Mouse (Mus musculus): ENCODE data around the gene Lpp. TPM values are rescaled to one million over a fixed set of nuclear protein-coding genes. Genes with fewer than 3 reads are reported as not detected.

Lpp gene
- polyA plus RNA-seq, 1 experiment from 2014 or later: 10.7 TPM

- no peak overlapping the region for H3K9ac ChIP-seq (replicated peaks)
- no peak overlapping the region for H3K4me3 ChIP-seq (ENCODE audit: low read depth, low read length)
- no peak overlapping the region for H3K27ac ChIP-seq (ENCODE audit: low read depth)
- no peaks in the 10 kb centered on the region for H3K4me1 ChIP-seq (ENCODE audit: insufficient read depth)
- DNase-seq (no peak), ATAC-seq (no peak)
- H3K27me3 ChIP-seq (ENCODE audit: insufficient read depth, low read length): no peaks in the 10 kb centered on the region
- no peak for TF ChIP-seq EP300 (IDR thresholded peaks at IDR 0.05; ENCODE audit: low read depth)
- TF ChIP-seq CTCF (IDR thresholded peaks at IDR 0.05; ENCODE audit: low read depth): no peak
- no peaks in the 10 kb centered on the region for H3K9me3 ChIP-seq (ENCODE audit: low read length)
- WGBS (ENCODE audit: insufficient replicate concordance): 85% methylated on average over 11 of the region's 11 CpGs
- H3K36me3 ChIP-seq (replicated peaks; ENCODE audit: insufficient read depth, low read length): no peaks in the 10 kb centered on the region
- no peak overlapping the region for H3K4me2 ChIP-seq (ENCODE audit: low read depth, low read length)
These were observed 597.0 kb downstream of the Lpp start for GRCm38 (mm10) chr16:24990331-24990730.

- Histone ChIP-seq H3K4me2 (ENCODE audit: low read depth, low read length) (no peak overlapping the region), H3K27me3 (ENCODE audit: insufficient read depth, low read length) (no peaks in the 10 kb centered on the region), H3K4me1 (ENCODE audit: insufficient read depth) (no peaks in the 10 kb centered on the region), H3K36me3 (replicated peaks; ENCODE audit: insufficient read depth, low read length) (no peaks in the 10 kb centered on the region), H3K27ac (ENCODE audit: low read depth) (no peak overlapping the region), H3K9me3 (ENCODE audit: low read length) (no peaks in the 10 kb centered on the region), H3K4me3 (ENCODE audit: low read depth, low read length) (no peak overlapping the region), H3K9ac (replicated peaks) (no peak overlapping the region)
- TF ChIP-seq CTCF (IDR thresholded peaks at IDR 0.05; ENCODE audit: low read depth) (no peak), EP300 (IDR thresholded peaks at IDR 0.05; ENCODE audit: low read depth) (no peak)
- WGBS (ENCODE audit: insufficient replicate concordance): 84% methylated on average over 10 of the region's 10 CpGs
- no peak for DNase-seq
- ATAC-seq: no peak
These were observed 597.8 kb downstream of the Lpp start for GRCm38 (mm10) chr16:24991059-24991541.

GRCm38 (mm10) chr16:24991995-24992394 is 598.7 kb downstream of the Lpp start:
- no peak for ATAC-seq
- 58% methylated on average over 3 of the region's 3 CpGs for WGBS (ENCODE audit: insufficient replicate concordance)
- no peak overlapping the region for H3K27ac ChIP-seq (ENCODE audit: low read depth)

GRCm38 (mm10) chr16:24992494-24992893 is 599.2 kb downstream of the Lpp start:
- Histone ChIP-seq H3K27ac (ENCODE audit: low read depth) (no peak overlapping the region), H3K36me3 (replicated peaks; ENCODE audit: insufficient read depth, low read length) (no peaks in the 10 kb centered on the region), H3K27me3 (ENCODE audit: insufficient read depth, low read length) (no peaks in the 10 kb centered on the region), H3K4me3 (ENCODE audit: low read depth, low read length) (no peak overlapping the region), H3K4me2 (ENCODE audit: low read depth, low read length) (no peak overlapping the region), H3K9me3 (ENCODE audit: low read length) (no peaks in the 10 kb centered on the region), H3K4me1 (ENCODE audit: insufficient read depth) (no peaks in the 10 kb centered on the region), H3K9ac (replicated peaks) (no peak overlapping the region)
- ATAC-seq (no peak), DNase-seq (no peak)
- WGBS (ENCODE audit: insufficient replicate concordance): 92% methylated on average over 11 of the region's 11 CpGs
- TF ChIP-seq CTCF (IDR thresholded peaks at IDR 0.05; ENCODE audit: low read depth) (no peak), EP300 (IDR thresholded peaks at IDR 0.05; ENCODE audit: low read depth) (no peak)

More at GRCm38 (mm10) chr16:24991995-24992394, 598.7 kb downstream of the Lpp start:
- H3K4me3 ChIP-seq (ENCODE audit: low read depth, low read length): no peak overlapping the region
- no peaks in the 10 kb centered on the region for H3K27me3 ChIP-seq (ENCODE audit: insufficient read depth, low read length)
- H3K9ac ChIP-seq (replicated peaks): no peak overlapping the region
- no peak for DNase-seq
- H3K9me3 ChIP-seq (ENCODE audit: low read length): no peaks in the 10 kb centered on the region
- H3K36me3 ChIP-seq (replicated peaks; ENCODE audit: insufficient read depth, low read length): no peaks in the 10 kb centered on the region
- H3K4me2 ChIP-seq (ENCODE audit: low read depth, low read length): no peak overlapping the region
- TF ChIP-seq EP300 (IDR thresholded peaks at IDR 0.05; ENCODE audit: low read depth): no peak
- TF ChIP-seq CTCF (IDR thresholded peaks at IDR 0.05; ENCODE audit: low read depth): no peak
- no peaks in the 10 kb centered on the region for H3K4me1 ChIP-seq (ENCODE audit: insufficient read depth)

GRCm38 (mm10) chr16:25010980-25011877 is 617.9 kb downstream of the Lpp start:
- Histone ChIP-seq H3K4me2 (ENCODE audit: low read depth, low read length) (no peak overlapping the region), H3K27me3 (ENCODE audit: insufficient read depth, low read length) (no peaks in the 10 kb centered on the region)
- 48% methylated on average over 5 of the region's 5 CpGs for WGBS (ENCODE audit: insufficient replicate concordance)

GRCm38 (mm10) chr16:25012938-25013337 is 619.6 kb downstream of the Lpp start:
- no peaks in the 10 kb centered on the region for H3K9me3 ChIP-seq (ENCODE audit: low read length)
- H3K4me2 ChIP-seq (ENCODE audit: low read depth, low read length): no peak overlapping the region
- no peak overlapping the region for H3K27ac ChIP-seq (ENCODE audit: low read depth)
- no peaks in the 10 kb centered on the region for H3K27me3 ChIP-seq (ENCODE audit: insufficient read depth, low read length)
- peaks cover 2% of the 10 kb centered on the region; the same call in 1 of the 2 replicates for H3K4me1 ChIP-seq (ENCODE audit: insufficient read depth)
- WGBS (ENCODE audit: insufficient replicate concordance): 80% methylated on average over 3 of the region's 3 CpGs
- DNase-seq (no peak), ATAC-seq (no peak)
- TF ChIP-seq CTCF (IDR thresholded peaks at IDR 0.05; ENCODE audit: low read depth) (no peak), EP300 (IDR thresholded peaks at IDR 0.05; ENCODE audit: low read depth) (no peak)
- H3K36me3 ChIP-seq (replicated peaks; ENCODE audit: insufficient read depth, low read length): no peaks in the 10 kb centered on the region
- no peak overlapping the region for H3K9ac ChIP-seq (replicated peaks)
- no peak overlapping the region for H3K4me3 ChIP-seq (ENCODE audit: low read depth, low read length)

More at GRCm38 (mm10) chr16:25010980-25011877, 617.9 kb downstream of the Lpp start:
- Histone ChIP-seq H3K4me1 (ENCODE audit: insufficient read depth) (0 out of 2 replicates have a peak, but pooled peaks cover 2% of the 10 kb centered on the region), H3K9ac (replicated peaks) (no peak overlapping the region), H3K9me3 (ENCODE audit: low read length) (no peaks in the 10 kb centered on the region), H3K4me3 (ENCODE audit: low read depth, low read length) (no peak overlapping the region), H3K36me3 (replicated peaks; ENCODE audit: insufficient read depth, low read length) (no peaks in the 10 kb centered on the region), H3K27ac (ENCODE audit: low read depth) (0 out of 2 replicates have a peak overlapping the region, but pooled peaks have one; percentile 16)
- DNase-seq (no peak), ATAC-seq (no peak)
- TF ChIP-seq EP300 (IDR thresholded peaks at IDR 0.05; ENCODE audit: low read depth): peak; percentile 41; the same call in 1 of the 2 replicates
- no peak for TF ChIP-seq CTCF (IDR thresholded peaks at IDR 0.05; ENCODE audit: low read depth)

Data from liver, postnatal 0 days (tissue).